Mouse (Mus musculus): ENCODE measurements around the gene Igf1r. TPM values are rescaled to one million over a fixed set of nuclear protein-coding genes. Genes with fewer than 3 reads are reported as not detected.

The Igf1r gene
- polyA plus RNA-seq, 1 experiment from 2014 or later: 17.2 TPM

DNA sequence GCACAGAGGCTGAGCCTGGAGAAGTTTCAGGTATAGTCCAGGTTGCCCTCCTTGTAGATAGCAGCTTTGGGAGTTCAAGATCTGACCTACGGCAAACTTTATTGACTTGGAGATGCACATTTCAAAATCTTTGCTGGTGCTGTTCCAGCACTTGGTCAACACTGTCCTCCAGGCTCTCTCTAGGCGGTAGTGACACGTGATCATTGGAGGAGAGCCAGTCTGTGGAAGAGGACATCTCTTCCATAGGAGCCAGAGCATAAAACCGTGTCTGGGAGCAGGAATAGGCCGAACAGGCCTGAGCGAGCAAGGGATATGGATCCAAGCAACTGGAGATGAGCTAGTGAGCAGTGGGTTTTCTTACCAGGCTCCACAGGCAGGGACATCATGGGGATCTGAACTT is 113.3 kb downstream of the Igf1r start:
- DNase-seq (ENCODE audit: low spot score): no peak
- Histone ChIP-seq H3K4me1 (ENCODE audit: control insufficient read depth, insufficient read depth, low read length) (peaks cover 6% of the 10 kb centered on the region; the same call in 1 of the 2 replicates), H3K27ac (ENCODE audit: low read depth, low read length) (no peak overlapping the region), H3K9ac (ENCODE audit: low read length) (no peak overlapping the region), H3K4me2 (ENCODE audit: low read depth) (no peak overlapping the region), H3K4me3 (ENCODE audit: low read depth, low read length) (no peak overlapping the region), H3K9me3 (ENCODE audit: control insufficient read depth, low read length) (no peaks in the 10 kb centered on the region), H3K27me3 (ENCODE audit: control insufficient read depth, insufficient read depth, low read length) (no peaks in the 10 kb centered on the region), H3K36me3 (ENCODE audit: control insufficient read depth, insufficient read depth, low read length) (no peaks in the 10 kb centered on the region)
- 96% methylated on average over 6 of the region's 6 CpGs for WGBS
- ATAC-seq (ENCODE audit: insufficient read depth, low FRiP score, low TSS enrichment): no peak

DNA sequence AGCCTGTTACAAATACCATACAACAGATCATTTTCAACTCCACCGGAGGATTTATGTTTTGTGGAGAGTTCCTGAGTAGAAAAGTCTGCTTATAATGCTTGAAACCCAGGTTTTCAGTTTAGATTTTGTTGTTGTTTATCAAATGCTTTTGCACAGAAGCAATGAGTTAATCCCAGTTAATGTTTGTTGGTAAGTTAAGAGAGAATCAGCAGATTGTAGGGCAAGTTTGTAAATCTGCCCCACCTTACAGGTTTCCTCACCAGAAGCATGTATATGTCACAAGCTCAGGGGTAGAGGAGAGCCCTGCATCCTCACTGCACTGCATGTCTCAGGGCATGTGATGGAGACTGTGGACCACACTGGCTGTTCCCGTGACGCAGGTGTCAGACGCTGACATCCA is 114.7 kb downstream of the Igf1r start:
- Histone ChIP-seq H3K4me3 (ENCODE audit: low read depth, low read length) (no peak overlapping the region), H3K27ac (ENCODE audit: low read depth, low read length) (no peak overlapping the region), H3K4me2 (ENCODE audit: low read depth) (no peak overlapping the region), H3K4me1 (ENCODE audit: control insufficient read depth, insufficient read depth, low read length) (peaks cover 6% of the 10 kb centered on the region; the same call in 1 of the 2 replicates), H3K27me3 (ENCODE audit: control insufficient read depth, insufficient read depth, low read length) (no peaks in the 10 kb centered on the region), H3K9me3 (ENCODE audit: control insufficient read depth, low read length) (no peaks in the 10 kb centered on the region), H3K36me3 (ENCODE audit: control insufficient read depth, insufficient read depth, low read length) (no peaks in the 10 kb centered on the region), H3K9ac (ENCODE audit: low read length) (no peak overlapping the region)
- WGBS: 95% methylated on average over 4 of the region's 4 CpGs
- no peak for ATAC-seq (ENCODE audit: insufficient read depth, low FRiP score, low TSS enrichment)
- DNase-seq (ENCODE audit: low spot score): no peak

DNA sequence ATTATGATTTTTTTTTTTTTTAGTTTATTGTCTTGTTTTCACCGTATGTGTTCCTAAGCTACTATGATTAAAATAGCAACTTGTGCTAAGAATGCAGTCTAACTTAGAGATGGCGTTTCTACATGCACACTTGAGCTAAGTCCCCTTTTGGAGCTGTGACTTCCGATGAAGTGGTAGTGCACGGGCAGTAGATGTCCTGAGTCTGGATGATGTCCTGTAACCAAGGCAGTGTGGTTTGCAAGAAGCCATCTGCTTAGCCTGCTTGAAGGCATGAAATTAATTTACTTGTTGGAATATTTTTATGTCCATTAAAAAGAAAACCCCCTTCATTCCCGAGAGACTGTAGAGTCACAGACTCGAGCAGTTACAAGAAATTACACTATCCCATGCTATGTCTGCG is 116.7 kb downstream of the Igf1r start:
- H3K27me3 ChIP-seq (ENCODE audit: control insufficient read depth, insufficient read depth, low read length): no peaks in the 10 kb centered on the region
- no peak for DNase-seq (ENCODE audit: low spot score)
- WGBS: 89% methylated on average over 7 of the region's 7 CpGs
- no peak overlapping the region for H3K9ac ChIP-seq (ENCODE audit: low read length)
- no peak for ATAC-seq (ENCODE audit: insufficient read depth, low FRiP score, low TSS enrichment)
- peaks cover 6% of the 10 kb centered on the region; the same call in 1 of the 2 replicates for H3K4me1 ChIP-seq (ENCODE audit: control insufficient read depth, insufficient read depth, low read length)
- H3K4me2 ChIP-seq (ENCODE audit: low read depth): no peak overlapping the region
- H3K36me3 ChIP-seq (ENCODE audit: control insufficient read depth, insufficient read depth, low read length): no peaks in the 10 kb centered on the region
- H3K9me3 ChIP-seq (ENCODE audit: control insufficient read depth, low read length): no peaks in the 10 kb centered on the region
- H3K4me3 ChIP-seq (ENCODE audit: low read depth, low read length): no peak overlapping the region
- no peak overlapping the region for H3K27ac ChIP-seq (ENCODE audit: low read depth, low read length)

DNA sequence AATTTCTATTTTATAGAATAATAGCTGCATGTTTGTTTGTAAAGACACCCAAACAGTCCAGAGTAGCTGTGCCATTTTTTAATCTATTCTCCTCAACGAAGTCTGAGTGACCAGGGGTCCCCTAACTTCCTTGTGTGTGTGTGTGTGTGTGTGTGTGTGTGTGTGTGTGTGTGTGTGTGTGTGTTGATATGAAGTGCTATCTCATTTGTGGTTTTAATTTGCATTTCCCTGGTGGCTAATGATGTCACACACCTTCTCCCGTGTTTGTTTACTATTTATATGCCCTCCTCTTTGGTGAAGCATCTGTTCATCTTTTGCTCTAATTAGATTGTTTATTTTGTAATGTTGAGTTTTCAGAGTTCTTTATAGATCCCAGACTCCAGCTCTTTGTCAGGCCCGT is 117.4 kb downstream of the Igf1r start:
- WGBS: 67% methylated on average over 3 of the region's 3 CpGs
- DNase-seq (ENCODE audit: low spot score): no peak
- H3K36me3 ChIP-seq (ENCODE audit: control insufficient read depth, insufficient read depth, low read length): no peaks in the 10 kb centered on the region
- no peak for ATAC-seq (ENCODE audit: insufficient read depth, low FRiP score, low TSS enrichment)
- no peaks in the 10 kb centered on the region for H3K9me3 ChIP-seq (ENCODE audit: control insufficient read depth, low read length)
- no peak overlapping the region for H3K4me3 ChIP-seq (ENCODE audit: low read depth, low read length)
- H3K27ac ChIP-seq (ENCODE audit: low read depth, low read length): no peak overlapping the region
- H3K4me2 ChIP-seq (ENCODE audit: low read depth): no peak overlapping the region
- H3K27me3 ChIP-seq (ENCODE audit: control insufficient read depth, insufficient read depth, low read length): no peaks in the 10 kb centered on the region
- no peak overlapping the region for H3K9ac ChIP-seq (ENCODE audit: low read length)
- H3K4me1 ChIP-seq (ENCODE audit: control insufficient read depth, insufficient read depth, low read length): no peaks in the 10 kb centered on the region

DNA sequence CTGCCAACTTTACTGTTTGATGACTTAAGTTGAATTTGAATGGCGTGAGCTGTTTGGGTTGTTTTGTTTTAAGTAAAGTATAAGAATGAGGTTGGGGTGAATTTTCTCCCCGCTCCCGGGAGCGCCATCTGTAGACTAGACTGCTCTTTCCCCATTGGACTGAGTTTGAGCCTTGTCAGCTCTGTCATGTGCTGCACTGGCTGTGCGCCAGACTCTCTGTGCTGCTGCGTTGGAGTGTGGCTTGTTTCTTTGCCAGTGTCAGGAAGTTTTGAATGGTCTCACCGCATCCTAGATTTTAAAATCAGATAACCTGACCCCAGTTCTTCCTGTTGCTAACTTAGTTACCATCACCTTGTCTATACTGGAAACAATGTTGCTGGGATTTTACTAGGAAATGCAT is 118.0 kb downstream of the Igf1r start:
- no peak for ATAC-seq (ENCODE audit: insufficient read depth, low FRiP score, low TSS enrichment)
- Histone ChIP-seq H3K27ac (ENCODE audit: low read depth, low read length) (no peak overlapping the region), H3K36me3 (ENCODE audit: control insufficient read depth, insufficient read depth, low read length) (no peaks in the 10 kb centered on the region), H3K9me3 (ENCODE audit: control insufficient read depth, low read length) (no peaks in the 10 kb centered on the region), H3K4me2 (ENCODE audit: low read depth) (no peak overlapping the region), H3K27me3 (ENCODE audit: control insufficient read depth, insufficient read depth, low read length) (no peaks in the 10 kb centered on the region), H3K9ac (ENCODE audit: low read length) (no peak overlapping the region), H3K4me3 (ENCODE audit: low read depth, low read length) (no peak overlapping the region), H3K4me1 (ENCODE audit: control insufficient read depth, insufficient read depth, low read length) (no peaks in the 10 kb centered on the region)
- DNase-seq (ENCODE audit: low spot score): no peak
- WGBS: 75% methylated on average over 7 of the region's 7 CpGs

DNA sequence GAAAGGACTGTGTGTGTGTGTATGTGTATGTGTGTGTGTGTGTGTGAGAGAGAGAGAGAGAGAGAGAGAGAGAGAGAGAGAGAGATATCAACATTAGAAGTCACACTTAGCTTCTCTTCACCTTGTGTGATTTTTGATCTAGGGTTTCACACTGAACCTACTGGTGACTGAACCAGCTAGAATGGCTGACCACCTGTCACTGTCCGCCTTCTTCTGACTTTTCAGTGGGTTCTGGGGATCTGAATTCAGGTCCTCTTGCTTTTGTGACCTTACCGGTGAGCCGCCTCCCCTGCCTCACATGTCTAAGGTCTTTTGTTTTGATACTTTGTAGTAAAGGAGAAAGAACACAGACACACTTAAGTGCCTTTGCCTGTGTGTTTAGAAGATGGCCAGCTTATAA is 118.4 kb downstream of the Igf1r start:
- no peak overlapping the region for H3K9ac ChIP-seq (ENCODE audit: low read length)
- no peak overlapping the region for H3K27ac ChIP-seq (ENCODE audit: low read depth, low read length)
- ATAC-seq (ENCODE audit: insufficient read depth, low FRiP score, low TSS enrichment) (no peak), DNase-seq (ENCODE audit: low spot score) (no peak)
- H3K9me3 ChIP-seq (ENCODE audit: control insufficient read depth, low read length): no peaks in the 10 kb centered on the region
- H3K4me3 ChIP-seq (ENCODE audit: low read depth, low read length): no peak overlapping the region
- H3K4me2 ChIP-seq (ENCODE audit: low read depth): no peak overlapping the region
- H3K27me3 ChIP-seq (ENCODE audit: control insufficient read depth, insufficient read depth, low read length): no peaks in the 10 kb centered on the region
- 88% methylated on average over 3 of the region's 3 CpGs for WGBS
- no peaks in the 10 kb centered on the region for H3K36me3 ChIP-seq (ENCODE audit: control insufficient read depth, insufficient read depth, low read length)
- H3K4me1 ChIP-seq (ENCODE audit: control insufficient read depth, insufficient read depth, low read length): no peaks in the 10 kb centered on the region

DNA sequence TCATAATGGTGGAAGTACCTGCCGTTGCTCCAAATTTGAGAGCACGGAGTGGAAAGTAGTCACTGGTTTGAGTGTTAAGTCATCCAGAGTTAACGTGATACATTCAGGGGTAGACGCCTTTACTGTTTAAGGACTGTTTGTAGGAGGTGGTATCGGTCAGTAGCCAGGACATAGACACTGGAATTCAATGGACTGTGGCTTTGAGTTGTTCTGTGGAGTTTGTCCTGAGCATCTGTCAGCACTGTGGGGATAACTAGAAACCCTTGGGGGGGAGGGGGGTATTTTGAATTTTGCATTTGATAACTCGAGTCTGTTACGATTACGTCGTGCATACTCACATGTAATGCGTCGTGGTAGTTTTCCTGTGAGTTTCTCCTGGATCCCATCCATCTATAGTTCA is 119.1 kb downstream of the Igf1r start:
- Histone ChIP-seq H3K4me2 (ENCODE audit: low read depth) (no peak overlapping the region), H3K27me3 (ENCODE audit: control insufficient read depth, insufficient read depth, low read length) (no peaks in the 10 kb centered on the region), H3K27ac (ENCODE audit: low read depth, low read length) (no peak overlapping the region), H3K36me3 (ENCODE audit: control insufficient read depth, insufficient read depth, low read length) (no peaks in the 10 kb centered on the region), H3K4me1 (ENCODE audit: control insufficient read depth, insufficient read depth, low read length) (no peaks in the 10 kb centered on the region), H3K9me3 (ENCODE audit: control insufficient read depth, low read length) (no peaks in the 10 kb centered on the region), H3K9ac (ENCODE audit: low read length) (no peak overlapping the region), H3K4me3 (ENCODE audit: low read depth, low read length) (no peak overlapping the region)
- ATAC-seq (ENCODE audit: insufficient read depth, low FRiP score, low TSS enrichment) (no peak), DNase-seq (ENCODE audit: low spot score) (no peak)
- WGBS: 95% methylated on average over 11 of the region's 11 CpGs

DNA sequence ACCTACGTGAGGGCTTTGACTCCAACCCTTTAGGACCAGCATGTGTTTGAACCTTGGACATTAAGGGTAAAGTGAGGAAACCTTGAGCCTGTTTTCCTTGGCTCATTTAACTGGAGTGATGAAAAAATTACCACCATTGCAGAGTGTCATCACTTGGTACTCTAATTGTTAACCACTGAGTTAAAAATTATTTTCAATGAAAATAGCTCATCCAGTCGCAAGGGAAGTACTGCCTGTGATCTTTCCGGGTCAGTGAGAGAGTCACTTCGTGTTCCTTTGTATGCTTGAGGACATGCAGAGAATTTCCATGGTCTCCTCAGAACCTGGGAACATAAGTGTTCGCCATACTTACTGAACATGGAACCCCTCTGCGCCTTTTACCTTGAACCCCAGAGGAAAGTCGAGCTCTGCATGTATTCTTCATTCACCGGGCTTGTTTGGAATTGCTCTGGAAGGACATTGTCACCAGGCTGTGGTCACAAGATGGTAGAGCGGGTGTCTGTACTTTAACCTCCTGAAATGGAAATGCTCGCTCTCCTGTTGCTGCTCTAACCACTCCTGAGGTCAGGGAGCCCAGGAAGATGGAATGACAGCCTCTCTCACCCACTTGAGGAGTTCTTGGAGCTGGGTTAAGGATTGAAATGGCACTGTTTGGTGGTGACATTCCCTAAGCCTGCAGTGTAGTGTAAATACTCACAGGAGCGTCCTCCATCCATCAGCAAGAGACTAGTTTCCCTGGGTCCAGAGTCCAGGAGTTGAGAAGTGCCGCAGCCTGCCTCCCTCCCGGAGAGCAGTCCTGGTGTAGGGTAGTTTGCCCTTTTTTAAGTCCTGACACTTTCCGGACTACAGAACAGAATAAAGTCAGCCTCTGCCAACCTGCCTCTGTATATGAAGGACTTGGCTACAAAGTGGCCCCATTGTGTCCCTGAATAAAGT is 120.2 kb downstream of the Igf1r start:
- Histone ChIP-seq H3K4me2 (ENCODE audit: low read depth) (no peak overlapping the region), H3K4me1 (ENCODE audit: control insufficient read depth, insufficient read depth, low read length) (no peaks in the 10 kb centered on the region), H3K36me3 (ENCODE audit: control insufficient read depth, insufficient read depth, low read length) (no peaks in the 10 kb centered on the region), H3K27ac (ENCODE audit: low read depth, low read length) (no peak overlapping the region), H3K9me3 (ENCODE audit: control insufficient read depth, low read length) (no peaks in the 10 kb centered on the region), H3K4me3 (ENCODE audit: low read depth, low read length) (no peak overlapping the region), H3K27me3 (ENCODE audit: control insufficient read depth, insufficient read depth, low read length) (no peaks in the 10 kb centered on the region), H3K9ac (ENCODE audit: low read length) (no peak overlapping the region)
- ATAC-seq (ENCODE audit: insufficient read depth, low FRiP score, low TSS enrichment) (no peak), DNase-seq (ENCODE audit: low spot score) (no peak)
- 81% methylated on average over 14 of the region's 14 CpGs for WGBS

DNA sequence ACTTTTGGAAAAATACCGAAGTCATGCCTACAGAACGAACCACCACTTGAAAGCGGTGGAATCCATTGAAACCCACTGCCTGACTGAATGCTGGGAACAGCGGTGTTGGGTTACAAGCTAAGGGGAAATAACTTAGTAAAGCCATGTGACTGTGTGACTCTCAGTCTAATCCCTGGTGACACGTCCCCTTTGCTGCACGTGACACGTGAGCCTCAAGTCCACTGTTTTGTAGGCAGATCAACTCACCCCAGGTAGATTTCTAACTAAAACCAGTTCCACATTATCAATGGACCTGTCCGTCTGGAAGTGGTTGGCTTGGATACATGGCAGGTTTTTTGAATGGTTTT is 120.8 kb downstream of the Igf1r start:
- no peaks in the 10 kb centered on the region for H3K36me3 ChIP-seq (ENCODE audit: control insufficient read depth, insufficient read depth, low read length)
- no peak overlapping the region for H3K4me2 ChIP-seq (ENCODE audit: low read depth)
- H3K4me3 ChIP-seq (ENCODE audit: low read depth, low read length): no peak overlapping the region
- WGBS: 44% methylated on average over 8 of the region's 8 CpGs
- H3K9ac ChIP-seq (ENCODE audit: low read length): no peak overlapping the region
- no peak for DNase-seq (ENCODE audit: low spot score)
- H3K27ac ChIP-seq (ENCODE audit: low read depth, low read length): no peak overlapping the region
- H3K9me3 ChIP-seq (ENCODE audit: control insufficient read depth, low read length): no peaks in the 10 kb centered on the region
- ATAC-seq (ENCODE audit: insufficient read depth, low FRiP score, low TSS enrichment): no peak
- H3K27me3 ChIP-seq (ENCODE audit: control insufficient read depth, insufficient read depth, low read length): no peaks in the 10 kb centered on the region
- H3K4me1 ChIP-seq (ENCODE audit: control insufficient read depth, insufficient read depth, low read length): no peaks in the 10 kb centered on the region
